Mouse (Mus musculus) olfactory bulb, adult 2 months (tissue): ENCODE measurements at regions not wholly inside any gene's neighbourhood (a gene's known extent, or its start where the extent isn't known, plus 50 kb on each side); places are given as distances from the start of the nearest gene placed in this dataset.

ENCODE experiments used
- CTCF ChIP-seq: fragments of 200-500 bp; IDR thresholded peaks from 2 replicates; pipeline ENCODE4 v1.5.1; 2012; ENCODE audit warnings: low read depth, mild to moderate bottlenecking, low read length, moderate library complexity; ENCODE audit not compliant: insufficient read depth
- POLR2A ChIP-seq: fragments of 200-500 bp; IDR thresholded peaks from 2 replicates; pipeline ENCODE4 v1.6.1; 2012; ENCODE audit warnings: mild to moderate bottlenecking, low read depth, low read length, moderate library complexity; ENCODE audit not compliant: insufficient read depth

GRCm38 (mm10) chr16:76830371-76830770, 183.1 kb upstream of the Usp25 start:
- TF ChIP-seq CTCF (no peak), POLR2A (no peak)
